Mouse (Mus musculus) kidney, postnatal 4 days (tissue): Measurements from ENCODE around the gene Olfr399.

Experiments used
- DNase-seq, 2 experiments: peaks; one replicate each; pipeline ENCODE4 v3.0.0; 2021; ENCODE audit warnings: mixed read lengths in 2 of 2

Olfr399 gene

DNA sequence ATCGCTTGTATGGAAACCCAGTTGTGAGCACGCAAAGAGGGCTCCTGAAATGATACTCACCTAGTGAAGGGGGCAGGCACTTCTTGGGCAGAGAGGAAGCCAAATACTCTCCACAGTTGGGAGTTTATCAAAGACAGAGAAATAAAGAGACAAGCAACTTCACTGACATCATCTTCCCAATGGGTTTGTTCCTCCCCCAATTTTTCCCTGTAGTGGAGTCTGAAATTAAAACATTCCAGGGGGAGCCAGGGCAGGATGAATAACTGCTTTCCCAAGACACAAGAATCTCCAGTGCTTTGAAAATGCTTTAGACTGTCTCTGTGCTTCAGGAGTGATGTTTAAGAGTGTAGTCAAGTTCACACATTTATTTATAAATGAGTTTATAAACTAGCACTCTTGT is at the start of gene Olfr399, which contains the start of gene Olfr139:
TSS of gene Olfr399 (minus strand) at position 165 of the 400 bp plus-strand sequence.
TSS of gene Olfr139 (minus strand) at position 101 of the 400 bp plus-strand sequence.
- no peak for DNase-seq

DNA sequence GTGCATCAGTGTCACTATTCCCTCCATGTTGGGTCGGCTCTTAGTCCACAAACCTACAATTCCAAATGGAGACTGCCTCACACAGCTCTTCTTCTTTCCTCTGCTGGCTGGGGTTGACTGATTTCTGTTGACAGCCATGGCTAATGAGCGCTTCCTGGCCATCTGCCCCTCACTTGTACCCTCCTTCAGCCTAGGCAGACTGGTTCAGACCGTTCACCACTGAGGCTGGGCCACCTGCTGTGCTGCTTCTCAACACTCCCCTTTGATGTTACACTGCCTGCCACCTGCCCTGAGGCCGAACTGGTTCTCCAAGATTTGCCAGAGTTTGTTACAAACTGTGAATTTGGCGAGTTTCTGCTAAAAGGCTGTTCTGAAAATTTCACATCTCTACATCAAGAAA is 48.7 kb upstream of the Olfr399 start:
- no peak for DNase-seq

DNA sequence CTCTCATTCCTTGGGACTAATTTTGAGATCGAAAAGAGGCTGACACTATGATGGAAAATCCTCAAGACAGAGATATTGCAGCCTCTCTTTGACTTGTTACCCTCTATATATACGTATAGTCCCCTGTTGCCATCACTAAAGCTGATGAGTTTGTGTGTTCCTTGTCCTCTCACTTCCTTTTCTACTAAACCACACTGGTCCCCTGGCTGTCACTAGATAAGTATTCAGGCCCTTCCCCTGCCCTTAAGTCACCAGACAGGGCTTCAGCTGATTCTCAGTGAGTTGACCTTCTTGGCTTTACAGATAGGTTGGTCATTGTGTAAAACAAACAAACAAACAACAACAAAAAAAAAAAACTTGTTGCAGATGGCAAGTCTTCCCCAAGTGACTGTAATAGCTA is 45.1 kb upstream of the Olfr399 start:
- DNase-seq = no peak

DNA sequence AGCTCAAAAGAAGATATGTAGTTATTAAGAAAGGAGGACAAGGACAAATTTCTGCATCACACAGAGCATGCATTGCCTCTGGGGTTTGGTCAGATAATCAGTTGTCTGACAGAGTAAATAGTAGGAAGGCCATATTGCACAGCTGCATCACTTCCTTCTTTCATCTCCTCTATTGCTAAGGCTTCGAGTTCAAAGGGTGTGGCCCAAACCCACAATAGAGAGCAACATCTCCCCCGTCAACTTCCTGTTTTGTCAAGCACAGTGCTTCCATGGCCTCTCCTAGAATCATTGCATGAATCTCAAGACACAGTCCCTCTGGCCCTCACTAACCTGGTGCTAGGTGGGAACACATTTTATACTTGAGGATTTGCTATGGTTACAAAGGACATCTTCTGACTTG is 44.3 kb upstream of the Olfr399 start:
- no peak for DNase-seq

DNA sequence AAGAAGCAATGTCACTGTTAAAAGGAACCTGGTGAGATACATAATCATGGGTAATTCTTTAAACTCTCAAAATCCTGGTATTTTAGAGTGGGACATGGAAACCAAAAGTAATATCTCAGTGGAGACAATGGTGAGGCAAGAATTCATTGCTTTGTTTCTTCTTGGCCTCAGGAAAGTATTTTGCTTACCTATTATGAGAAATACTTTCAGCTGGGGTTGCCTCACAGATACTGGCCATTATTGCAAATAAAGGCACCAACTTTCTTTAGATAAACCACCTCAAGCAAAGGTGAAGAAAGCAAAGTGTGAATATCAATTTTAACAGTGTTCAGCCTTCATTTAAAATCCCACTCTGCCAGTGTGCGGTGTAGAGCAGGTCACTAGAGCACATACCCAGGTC is 13.2 kb upstream of the Olfr399 start, which contains the start of gene Zfp616:
TSS of gene Zfp616 (plus strand) at position 301 of the 400 bp plus-strand sequence.
- DNase-seq = no peak

DNA sequence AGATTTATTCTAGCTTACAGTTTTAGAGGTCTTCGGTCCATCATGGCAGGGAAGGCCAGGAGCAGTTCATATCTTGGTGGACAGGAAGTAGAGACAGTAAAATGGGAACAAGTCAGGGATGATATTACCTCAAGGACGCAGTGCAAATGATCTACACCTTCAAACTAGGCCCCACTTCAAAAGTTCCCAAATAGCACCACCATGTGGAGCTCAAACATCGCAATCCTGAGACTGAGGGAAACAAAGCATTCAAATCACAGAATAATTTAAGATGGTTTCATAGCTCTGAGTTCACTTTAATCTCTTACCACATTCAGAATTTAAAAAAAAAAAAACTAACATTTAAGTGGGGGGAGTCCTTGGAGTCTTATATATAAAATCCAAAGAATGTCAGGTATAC is 5.1 kb downstream of the Olfr399 start:
- no peak for DNase-seq
